Mouse (Mus musculus): ENCODE measurements around the gene Ankrd61. TPM values are rescaled to one million over a fixed set of nuclear protein-coding genes. Genes with fewer than 3 reads are reported as not detected.

Ankrd61 gene
- total and polyA plus RNA-seq, 3 experiments = 0.19 to 0.64 TPM; not detected in 1

DNA sequence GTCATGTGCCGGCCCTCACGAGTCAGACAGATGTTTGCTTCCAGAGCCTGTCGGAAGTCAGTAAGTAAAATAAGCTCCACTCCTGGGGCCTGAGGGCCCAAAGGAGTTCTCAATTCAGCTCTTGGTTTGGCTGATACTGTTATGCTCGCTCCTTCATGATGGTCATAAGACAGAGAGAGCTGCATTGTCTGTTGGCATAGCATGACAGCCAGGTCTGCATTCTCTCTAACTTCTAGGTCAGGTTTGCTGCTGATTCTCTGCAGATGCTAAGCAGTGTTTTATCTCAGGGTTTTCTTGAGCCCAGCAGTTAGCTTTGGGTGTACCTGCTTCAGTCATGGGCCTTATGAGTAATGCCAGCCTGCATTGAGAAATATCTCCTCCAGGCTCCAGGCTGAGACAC lies 31.8 kb upstream of the Ankrd61 start:
- TF ChIP-seq TBP (IDR thresholded peaks at IDR 0.05; ENCODE audit: low read depth, low read length) = no peak

DNA sequence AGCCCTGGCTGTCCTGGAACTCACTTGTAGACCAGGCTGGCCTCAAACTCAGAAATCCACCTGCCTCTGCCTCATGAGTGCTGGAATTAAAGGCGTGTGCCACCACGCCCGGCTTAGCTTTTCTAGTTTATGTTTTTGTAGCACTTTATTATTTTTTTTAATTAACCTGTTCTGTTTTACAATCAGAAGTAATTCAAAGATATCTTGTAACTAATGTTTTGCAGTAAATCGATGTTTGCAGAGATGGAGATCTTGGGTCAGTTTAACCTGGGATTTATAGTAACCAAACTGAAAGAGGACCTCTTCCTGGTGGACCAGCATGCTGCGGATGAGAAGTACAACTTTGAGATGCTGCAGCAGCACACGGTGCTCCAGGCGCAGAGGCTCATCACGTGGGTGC lies 30.4 kb upstream of the Ankrd61 start, which contains the start of gene Gm42421:
TSS of gene Gm42421 (plus strand) at position 301 of the 400 bp plus-strand sequence.
- Histone ChIP-seq H3K27ac (ENCODE audit: control insufficient read depth, low read depth, low read length) (no peak within 1 kb of the TSS), H3K79me2 (ENCODE audit: control insufficient read depth, insufficient read depth, low read length, poor library complexity) (no peaks in the 10 kb centered on the region), H3K4me3 (ENCODE audit: control insufficient read depth in 1 of 2, insufficient read depth in 1 of 2, low read depth in 2 of 2, low read length in 2 of 2) (no peak within 1 kb of the TSS), H3K27me3 (ENCODE audit: control insufficient read depth in 1 of 2, insufficient read depth in 2 of 2, low read length in 2 of 2) (no peaks in the 10 kb centered on the region), H3K9me3 (replicated peaks; ENCODE audit: insufficient read depth, low read length) (no peaks in the 10 kb centered on the region), H3K36me3 (ENCODE audit: control insufficient read depth in 1 of 2, insufficient read depth in 2 of 2, low read length in 2 of 2) (peaks cover 0 to 3% of the 10 kb centered on the region in 2 experiments; a peak in 2 of 4 replicates), H3K9ac (ENCODE audit: control insufficient read depth, low read depth, low read length, poor library complexity, severe bottlenecking) (no peak within 1 kb of the TSS), H3K4me1 (ENCODE audit: control insufficient read depth in 1 of 2, insufficient read depth in 2 of 2, low read length in 2 of 2) (no peaks in the 10 kb centered on the region)
- no peak for DNase-seq (ENCODE audit: low read depth, low spot score)
- no peak for TF ChIP-seq SMC3 (IDR thresholded peaks at IDR 0.05; ENCODE audit: low read depth, low read length)
- no peak for TF ChIP-seq CTCF (IDR thresholded peaks at IDR 0.05 in 2 of 3, conservative IDR thresholded peaks at IDR 0.05 in 1 of 3; ENCODE audit: control insufficient read depth in 1 of 3, insufficient read depth in 1 of 3, low read depth in 2 of 3, low read length in 3 of 3, poor library complexity in 1 of 3, severe bottlenecking in 1 of 3)
- TF ChIP-seq MAFK (IDR thresholded peaks at IDR 0.05; ENCODE audit: borderline replicate concordance, low read depth, low read length) = no peak
- TF ChIP-seq POLR2A (IDR thresholded peaks at IDR 0.05; ENCODE audit: control insufficient read depth in 1 of 2, insufficient read depth in 1 of 2, low read depth in 1 of 2, low read length in 2 of 2, poor library complexity in 1 of 2) = no peak
- no peak for TF ChIP-seq UBTF (IDR thresholded peaks at IDR 0.05; ENCODE audit: borderline replicate concordance, insufficient read depth, low read depth, low read length)
- TF ChIP-seq GATA1 (IDR thresholded peaks at IDR 0.05; ENCODE audit: low read depth, low read length) = no peak
- no peak for TF ChIP-seq SIN3A (IDR thresholded peaks at IDR 0.05; ENCODE audit: low read length)
- TF ChIP-seq MAZ (IDR thresholded peaks at IDR 0.05; ENCODE audit: low read depth, low read length) = no peak
- TF ChIP-seq TCF12 (IDR thresholded peaks at IDR 0.05; ENCODE audit: low read depth, low read length) = no peak
- no peak for TF ChIP-seq TAL1 (IDR thresholded peaks at IDR 0.05; ENCODE audit: low read length)
- TF ChIP-seq USF1 (IDR thresholded peaks at IDR 0.05; ENCODE audit: low read depth, low read length) = no peak
- no peak for TF ChIP-seq MEF2A (IDR thresholded peaks at IDR 0.05; ENCODE audit: extremely low read depth, insufficient replicate concordance, low read depth, low read length, poor library complexity, severe bottlenecking)
- TF ChIP-seq JUND (IDR thresholded peaks at IDR 0.05; ENCODE audit: low read depth, low read length) = no peak
- TF ChIP-seq GABPA (IDR thresholded peaks at IDR 0.05; ENCODE audit: low read depth, low read length) = no peak
- TF ChIP-seq RAD21 (IDR thresholded peaks at IDR 0.05; ENCODE audit: low read depth, low read length) = no peak
- TF ChIP-seq TBP (IDR thresholded peaks at IDR 0.05; ENCODE audit: low read depth, low read length) = no peak
- TF ChIP-seq KAT2A (conservative IDR thresholded peaks at IDR 0.05; ENCODE audit: low read depth, low read length) = no peak
- no peak for TF ChIP-seq NELFE (IDR thresholded peaks at IDR 0.05; ENCODE audit: low read depth, low read length)

More for the DNA sequence above, 31.8 kb upstream of the Ankrd61 start:
- Histone ChIP-seq H3K27ac (ENCODE audit: control insufficient read depth, low read depth, low read length) (no peak overlapping the region), H3K4me1 (ENCODE audit: control insufficient read depth in 1 of 2, insufficient read depth in 2 of 2, low read length in 2 of 2) (no peaks in the 10 kb centered on the region), H3K79me2 (ENCODE audit: control insufficient read depth, insufficient read depth, low read length, poor library complexity) (no peaks in the 10 kb centered on the region), H3K9ac (ENCODE audit: control insufficient read depth, low read depth, low read length, poor library complexity, severe bottlenecking) (no peak overlapping the region), H3K36me3 (ENCODE audit: control insufficient read depth in 1 of 2, insufficient read depth in 2 of 2, low read length in 2 of 2) (peaks cover 0 to 3% of the 10 kb centered on the region in 2 experiments; a peak in 2 of 4 replicates), H3K9me3 (replicated peaks; ENCODE audit: insufficient read depth, low read length) (no peaks in the 10 kb centered on the region), H3K27me3 (ENCODE audit: control insufficient read depth in 1 of 2, insufficient read depth in 2 of 2, low read length in 2 of 2) (no peaks in the 10 kb centered on the region), H3K4me3 (ENCODE audit: control insufficient read depth in 1 of 2, insufficient read depth in 1 of 2, low read depth in 2 of 2, low read length in 2 of 2) (no peak overlapping the region)
- no peak for DNase-seq (ENCODE audit: low read depth, low spot score)

Data from MEL (cell line).